Mouse (Mus musculus) cerebellum, adult 11-12 months (tissue): ENCODE results near the gene Arl15.

Source experiments
- DNase-seq: peaks from one replicate; pipeline ENCODE4 v3.0.0; 2022

Arl15 gene

DNA sequence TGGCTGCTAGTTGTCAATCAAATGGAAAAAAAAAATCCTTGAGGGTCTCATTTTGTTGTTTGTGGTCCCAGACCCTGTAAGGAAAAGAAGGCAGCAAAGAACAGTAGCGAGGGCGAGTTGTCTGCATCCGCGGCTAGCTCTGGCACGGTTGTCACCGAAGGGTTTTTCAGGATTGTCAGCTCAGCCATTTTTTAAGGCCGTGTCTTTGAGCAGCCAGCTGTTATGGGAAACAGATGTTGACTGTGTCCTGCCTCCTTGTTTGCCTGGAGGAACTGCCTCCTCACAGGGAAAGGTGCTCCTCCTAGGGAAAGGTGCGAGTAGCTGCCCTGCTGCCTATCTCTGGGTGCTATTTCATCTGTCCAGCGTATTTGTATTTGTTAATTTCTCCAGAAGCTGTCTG, 144.3 kb downstream of the Arl15 start:
- DNase-seq = no peak

DNA sequence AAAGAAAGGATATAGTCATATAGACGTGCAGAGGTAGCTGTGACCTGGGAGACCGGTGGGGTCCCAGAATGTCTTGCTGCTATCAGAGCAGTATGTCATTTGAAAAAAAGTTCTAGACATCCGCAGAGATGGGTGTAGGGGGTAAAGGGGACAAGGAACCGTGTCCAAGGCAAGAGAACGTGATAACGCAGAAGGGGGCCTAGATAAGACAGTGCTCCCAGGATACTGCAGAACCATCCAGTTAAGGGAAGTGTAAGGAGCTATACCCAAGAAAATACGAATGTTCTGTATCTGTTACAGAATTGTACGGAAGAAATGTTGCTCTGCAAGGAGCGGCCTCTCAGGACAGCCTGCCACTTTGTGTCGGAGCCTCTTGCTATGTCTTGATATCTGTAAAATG, 144.8 kb downstream of the Arl15 start:
- no peak for DNase-seq

DNA sequence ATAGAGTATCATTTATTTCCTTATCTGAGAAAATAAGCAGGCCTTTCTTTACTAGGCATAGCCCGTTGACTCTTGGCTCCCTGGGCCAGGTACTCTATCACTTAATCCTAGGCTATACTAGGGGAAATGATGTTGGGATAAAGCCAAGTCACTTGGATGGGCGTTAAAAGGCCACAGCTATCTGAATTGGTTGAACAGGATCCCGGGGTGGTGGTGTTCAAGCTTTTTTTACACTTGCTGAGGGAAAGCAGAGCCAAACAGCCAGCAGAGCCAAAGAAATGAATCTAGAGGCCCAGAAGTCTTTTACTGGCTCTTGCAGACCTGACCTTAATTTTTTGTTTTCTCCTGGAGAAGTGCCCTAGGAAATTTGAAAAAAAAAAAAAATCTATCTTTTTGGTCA, 145.4 kb downstream of the Arl15 start:
- DNase-seq = no peak

DNA sequence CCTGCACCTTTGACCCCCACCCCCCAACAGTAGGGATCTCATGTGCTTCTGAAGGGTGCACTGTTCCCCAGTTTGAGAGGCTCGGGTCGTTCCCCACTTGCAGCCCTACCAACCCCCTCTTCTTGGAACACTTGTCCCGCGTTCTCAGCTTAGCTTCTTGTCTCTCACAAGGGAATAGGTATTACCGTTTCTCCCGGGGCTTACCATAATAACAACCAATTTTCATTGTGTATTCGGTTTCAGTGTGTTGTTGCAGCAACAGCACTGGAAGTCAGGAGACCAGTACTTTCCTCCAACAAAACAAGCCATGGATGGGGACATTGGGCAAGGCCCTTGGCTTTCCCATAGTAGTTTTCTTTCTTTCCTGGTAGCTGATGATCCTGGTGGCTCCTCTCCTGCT, 145.8 kb downstream of the Arl15 start:
- no peak for DNase-seq

DNA sequence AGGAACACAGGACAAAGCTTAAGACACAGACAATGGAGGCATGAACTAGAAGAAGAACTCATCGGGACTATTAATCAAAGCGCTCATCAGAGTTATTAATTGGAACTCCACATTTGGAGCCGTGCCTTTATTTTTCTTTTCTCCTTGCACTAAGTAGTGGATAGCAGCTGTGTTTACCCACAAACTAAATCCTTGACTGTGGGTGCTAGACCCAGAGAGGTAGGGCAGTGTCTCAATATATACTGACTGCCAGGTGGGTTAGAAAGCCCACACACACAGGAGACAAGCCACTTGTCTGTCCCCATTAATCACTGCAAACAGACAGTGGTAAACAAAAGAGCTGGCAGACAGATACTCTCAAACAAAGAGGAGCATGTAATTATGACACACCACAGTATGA, 147.6 kb downstream of the Arl15 start:
- DNase-seq = no peak

DNA sequence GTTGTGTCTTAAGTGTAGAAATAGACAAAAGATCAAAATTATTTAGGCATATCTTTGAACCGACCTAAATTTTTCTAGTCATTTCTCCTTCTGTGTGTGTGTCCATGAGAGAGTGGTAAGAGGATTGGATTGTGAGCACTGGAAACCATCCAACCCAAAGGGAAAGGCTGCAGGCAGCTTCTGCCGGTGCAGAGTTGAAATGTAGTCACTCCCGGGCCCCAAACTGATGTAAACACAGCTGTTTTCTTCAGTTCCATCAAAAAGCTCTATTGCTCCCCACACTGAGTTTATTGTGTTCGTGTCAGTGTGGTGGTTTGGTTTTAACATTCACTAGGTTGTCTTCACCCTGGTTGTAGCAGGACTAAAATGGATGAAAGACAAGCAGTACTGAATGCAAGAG, 153.2 kb downstream of the Arl15 start:
- no peak for DNase-seq

DNA sequence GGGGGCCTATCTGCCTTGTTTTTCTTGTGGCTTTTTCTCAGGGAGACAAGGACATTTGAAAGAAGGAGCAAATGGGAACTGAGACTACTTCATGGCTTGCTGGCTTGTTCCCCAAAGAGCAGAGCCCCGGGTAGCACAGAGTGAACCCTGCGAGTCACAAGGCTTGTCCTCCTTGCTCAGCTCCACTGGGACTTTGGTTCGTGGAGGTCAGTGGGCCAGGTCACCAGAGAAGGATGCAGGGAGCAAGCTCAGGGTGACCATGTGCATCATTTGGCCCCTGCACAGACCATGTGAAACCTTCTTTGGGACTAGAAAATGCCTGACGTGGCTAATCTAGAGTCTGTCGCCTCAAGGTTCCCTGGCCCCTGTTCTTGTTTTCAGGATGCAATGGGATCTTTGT, 155.4 kb downstream of the Arl15 start:
- no peak for DNase-seq

DNA sequence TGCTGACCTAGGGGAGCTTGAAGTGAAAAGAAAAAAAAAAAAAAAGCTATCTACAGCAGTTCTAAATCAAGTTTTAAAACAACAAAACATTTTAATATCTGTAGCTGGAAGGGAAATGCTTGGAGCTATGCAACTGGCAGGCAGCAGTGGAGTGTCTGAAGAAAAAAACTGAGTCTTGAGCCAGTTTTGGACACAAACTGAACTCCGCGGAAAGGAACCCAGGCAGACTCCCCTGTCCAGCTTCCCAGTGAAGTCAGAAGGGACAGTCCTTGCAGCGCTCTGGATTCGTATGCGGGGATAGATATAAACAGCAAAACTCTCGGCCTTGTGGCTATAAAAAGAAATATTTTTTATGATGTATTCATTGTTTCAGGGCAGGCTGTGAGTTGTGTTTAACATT, 155.8 kb downstream of the Arl15 start:
- DNase-seq = no peak

DNA sequence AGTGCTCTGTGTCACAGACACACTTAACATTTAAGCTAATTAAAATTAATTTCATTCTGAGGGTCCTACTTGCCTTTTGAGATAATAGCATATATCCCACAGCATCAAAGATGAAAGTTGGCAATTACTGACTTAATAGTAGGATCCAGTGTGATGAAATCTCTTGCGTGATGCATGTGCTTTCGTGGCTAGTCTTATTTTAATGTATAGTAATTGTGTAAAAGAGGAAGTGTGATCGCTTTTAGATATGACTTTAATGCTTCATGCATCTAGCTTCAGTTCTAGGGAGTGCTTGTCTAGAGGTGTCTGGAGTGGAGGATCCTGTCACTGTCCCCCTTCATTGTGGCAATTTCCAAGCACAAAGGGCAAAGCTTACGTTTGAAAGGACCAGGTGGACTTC, 163.1 kb downstream of the Arl15 start:
- no peak for DNase-seq

DNA sequence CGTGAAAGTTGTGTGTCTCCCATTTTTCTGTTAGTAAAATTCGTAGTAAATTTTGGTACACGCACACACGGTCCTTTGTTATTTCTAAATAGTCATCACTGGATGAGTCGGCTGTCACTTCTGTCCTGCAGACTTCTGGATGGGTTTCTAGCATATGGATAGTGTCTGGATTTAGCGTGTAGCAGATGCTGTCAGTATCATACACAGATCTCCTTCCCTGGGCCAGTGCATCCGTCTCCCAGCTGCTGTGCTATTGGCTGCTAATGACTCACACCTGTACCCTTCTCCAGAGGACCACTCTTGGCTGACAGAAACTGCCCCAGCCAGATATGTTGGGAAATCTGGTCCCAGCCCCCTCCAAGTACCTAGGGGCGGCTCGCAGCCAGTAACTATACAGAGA, 170.6 kb downstream of the Arl15 start:
- DNase-seq = no peak

DNA sequence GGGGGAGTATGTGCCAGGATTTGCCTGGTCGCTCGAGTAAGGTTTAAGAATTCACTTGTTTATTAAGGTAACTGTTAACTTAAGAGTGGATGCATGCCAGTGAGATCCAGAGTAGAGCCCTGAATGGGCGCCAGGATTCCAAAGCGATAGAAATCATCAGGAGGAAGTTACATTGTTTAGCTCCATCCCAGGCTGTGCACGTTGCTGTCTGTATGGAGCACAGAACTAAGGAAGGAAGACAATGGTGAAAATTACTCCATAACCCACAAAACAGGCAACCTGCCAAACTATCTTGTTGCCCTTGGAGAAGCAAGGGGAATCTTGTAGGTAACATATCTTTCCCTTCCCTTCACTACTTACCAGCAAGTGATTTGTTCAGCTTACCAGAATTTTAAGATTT, 176.4 kb downstream of the Arl15 start:
- no peak for DNase-seq

DNA sequence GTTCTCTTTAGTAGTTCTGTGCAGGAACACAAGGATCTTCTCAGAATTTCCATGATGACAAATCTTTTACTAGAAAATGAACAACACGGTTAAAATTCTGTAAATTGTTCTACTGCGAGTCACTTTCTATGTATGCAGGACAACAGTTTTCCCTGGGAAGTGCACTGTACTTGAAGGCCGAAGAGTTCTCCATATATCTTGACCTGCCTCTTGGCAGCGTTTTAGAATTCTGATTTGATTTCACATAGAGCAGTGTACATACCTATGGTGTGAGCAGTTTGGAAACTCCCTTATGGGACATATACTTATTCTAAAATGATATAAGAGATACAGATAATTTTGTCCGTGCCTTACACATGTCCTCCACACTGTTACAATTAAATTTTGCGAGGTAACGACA, 178.1 kb downstream of the Arl15 start:
- DNase-seq = no peak

DNA sequence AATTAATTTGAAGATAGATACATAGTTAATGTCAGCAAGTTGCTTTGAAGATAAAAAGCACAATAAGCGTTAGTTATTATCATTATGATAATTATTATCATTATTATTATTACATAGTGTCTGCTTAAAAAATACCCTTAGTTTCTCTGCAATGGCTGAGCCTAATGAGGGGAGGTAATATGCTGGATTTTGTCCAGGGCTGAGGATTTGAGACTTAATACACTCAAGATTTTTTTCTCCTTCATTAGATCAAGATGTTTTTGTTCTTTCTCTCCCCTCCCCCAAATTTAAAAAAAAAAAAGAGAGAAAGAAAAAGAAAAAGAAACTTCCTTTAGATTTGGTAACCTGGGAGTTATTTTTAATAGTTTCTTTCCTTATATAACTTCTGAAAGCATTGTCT, 180.6 kb downstream of the Arl15 start:
- no peak for DNase-seq

DNA sequence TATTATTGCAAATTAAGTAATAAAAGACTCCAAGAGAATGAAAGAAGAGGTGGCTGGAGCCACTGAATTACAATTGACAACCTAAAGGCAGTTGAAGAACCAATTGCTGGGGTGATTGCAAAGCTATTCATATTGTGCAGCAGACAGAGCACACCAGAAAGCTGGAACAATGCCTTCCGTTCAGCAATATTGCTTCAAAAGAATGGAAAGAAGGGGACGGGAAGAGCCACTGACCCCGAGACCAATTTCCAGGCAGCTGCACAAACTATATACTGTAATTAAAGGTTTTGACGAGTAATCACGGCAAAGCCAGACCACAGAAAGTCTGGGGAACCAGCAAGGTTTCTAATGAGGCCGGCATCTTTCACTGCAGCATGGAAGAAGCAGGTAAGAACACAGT, 181.4 kb downstream of the Arl15 start:
- DNase-seq = no peak

DNA sequence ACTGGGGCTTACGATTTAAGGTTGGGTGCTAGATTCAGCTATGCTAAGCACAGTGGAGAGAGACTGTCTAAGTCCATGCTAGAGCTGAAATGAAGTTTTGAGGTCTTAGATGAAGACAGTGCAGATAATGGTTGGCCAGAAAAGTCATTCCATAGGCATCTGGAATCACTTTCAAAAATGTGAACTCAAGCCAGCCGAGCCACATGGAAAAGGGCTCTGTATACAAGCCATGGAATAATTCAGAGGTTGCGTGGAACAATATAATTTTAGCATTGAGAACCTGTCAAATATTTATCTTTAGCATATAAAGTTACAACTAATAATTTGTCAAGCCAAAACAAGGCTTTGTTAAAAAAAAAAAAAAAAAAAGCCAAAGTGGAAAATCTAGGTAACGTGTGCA, 182.6 kb downstream of the Arl15 start:
- no peak for DNase-seq

DNA sequence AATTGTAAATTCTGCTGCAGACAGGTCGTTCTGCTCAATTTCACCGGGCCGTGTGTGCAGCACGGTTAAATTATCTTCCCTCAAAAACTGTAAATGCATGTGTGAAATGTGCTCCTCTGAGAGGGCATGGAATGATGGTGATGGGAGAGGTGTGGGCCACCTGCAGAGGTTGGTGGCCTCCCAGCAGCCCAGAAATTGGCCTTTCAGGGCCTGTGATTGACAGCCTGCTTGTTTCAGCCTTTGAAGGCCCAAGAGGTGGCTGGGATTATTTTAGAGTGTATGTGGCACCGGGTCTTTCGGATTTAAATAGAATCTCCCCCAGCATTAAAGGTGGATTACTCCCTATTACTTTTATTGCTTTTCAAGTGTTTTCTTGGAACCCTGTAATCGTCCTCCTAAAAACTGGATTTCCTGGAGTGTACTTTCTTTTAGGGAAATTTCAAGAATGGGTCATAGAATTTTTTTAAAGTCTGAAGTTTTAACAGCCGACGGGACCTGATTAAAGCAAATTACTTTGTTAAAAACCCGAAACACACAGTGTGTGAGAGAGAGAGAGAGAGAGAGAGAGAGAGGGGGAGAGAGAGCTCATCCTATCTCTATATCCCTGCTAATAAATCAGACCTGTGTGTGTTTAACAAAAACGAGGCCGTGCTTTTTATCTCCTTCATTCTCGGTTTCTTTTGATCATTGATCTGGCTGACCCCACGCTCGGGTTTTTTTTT, 186.6 kb downstream of the Arl15 start:
- no peak for DNase-seq

DNA sequence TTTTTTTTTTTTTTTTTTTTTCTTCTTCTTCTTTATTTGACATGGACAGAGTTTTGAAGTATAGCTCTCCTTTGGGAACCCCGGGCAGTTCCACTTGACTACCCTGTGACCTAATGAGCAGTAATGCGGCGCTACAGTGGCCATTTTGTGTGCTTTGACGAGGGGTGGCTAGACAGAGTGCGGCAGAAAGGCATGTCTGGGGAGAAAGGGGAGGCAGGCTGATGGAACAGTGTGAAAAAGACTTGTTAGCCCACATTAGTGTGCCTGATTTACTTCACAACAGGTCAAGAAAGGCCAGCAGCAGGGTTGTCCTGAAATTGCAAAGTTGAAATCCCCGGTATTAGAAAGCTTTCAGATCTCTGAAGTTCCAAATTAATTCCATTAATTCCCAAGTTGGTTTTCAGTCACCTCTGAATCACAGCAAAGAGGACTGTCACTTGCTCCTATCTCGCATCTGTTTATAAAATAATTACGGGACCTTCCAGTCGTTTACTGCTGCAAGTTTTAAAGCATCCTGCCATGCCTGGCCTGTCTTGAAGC, 187.2 kb downstream of the Arl15 start:
- DNase-seq = no peak

DNA sequence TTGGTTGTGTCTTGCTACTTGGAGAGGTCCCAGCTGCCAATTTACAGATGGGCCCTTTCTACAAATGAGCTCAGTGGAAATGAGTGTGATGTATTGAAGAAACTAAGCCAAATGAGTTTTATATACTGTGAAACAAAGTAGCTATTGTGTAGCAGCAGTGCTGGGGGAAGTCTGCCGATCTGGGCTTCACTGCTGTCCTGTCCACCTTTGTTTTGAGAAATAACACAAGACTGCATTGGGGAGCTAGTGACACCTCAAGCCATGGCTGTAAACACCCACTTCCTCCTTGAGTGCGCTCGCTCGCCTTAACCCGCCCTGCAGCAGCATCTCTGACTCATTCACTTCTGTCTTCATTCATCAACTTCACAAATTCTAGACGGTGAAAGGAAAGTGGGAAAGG, 189.3 kb downstream of the Arl15 start:
- no peak for DNase-seq

DNA sequence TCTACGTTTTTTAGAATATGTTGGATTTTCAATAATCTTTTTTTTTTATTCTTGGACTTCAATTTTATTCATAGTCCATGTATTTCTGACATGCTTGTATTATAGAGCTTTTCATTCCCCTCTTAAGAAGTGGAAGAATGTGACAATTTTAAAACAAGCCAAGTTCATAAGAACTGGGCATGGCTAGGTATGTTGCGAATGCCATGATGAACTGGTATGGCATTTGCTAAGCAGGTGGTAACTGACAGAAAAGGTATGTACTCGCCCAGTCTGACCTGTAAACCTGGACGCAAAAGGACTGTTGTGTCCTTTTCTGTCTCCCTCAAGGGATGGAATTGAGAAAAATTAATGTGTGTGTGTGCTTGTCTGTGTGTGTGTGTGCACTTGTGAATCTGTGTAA, 190.2 kb downstream of the Arl15 start:
- DNase-seq = no peak

DNA sequence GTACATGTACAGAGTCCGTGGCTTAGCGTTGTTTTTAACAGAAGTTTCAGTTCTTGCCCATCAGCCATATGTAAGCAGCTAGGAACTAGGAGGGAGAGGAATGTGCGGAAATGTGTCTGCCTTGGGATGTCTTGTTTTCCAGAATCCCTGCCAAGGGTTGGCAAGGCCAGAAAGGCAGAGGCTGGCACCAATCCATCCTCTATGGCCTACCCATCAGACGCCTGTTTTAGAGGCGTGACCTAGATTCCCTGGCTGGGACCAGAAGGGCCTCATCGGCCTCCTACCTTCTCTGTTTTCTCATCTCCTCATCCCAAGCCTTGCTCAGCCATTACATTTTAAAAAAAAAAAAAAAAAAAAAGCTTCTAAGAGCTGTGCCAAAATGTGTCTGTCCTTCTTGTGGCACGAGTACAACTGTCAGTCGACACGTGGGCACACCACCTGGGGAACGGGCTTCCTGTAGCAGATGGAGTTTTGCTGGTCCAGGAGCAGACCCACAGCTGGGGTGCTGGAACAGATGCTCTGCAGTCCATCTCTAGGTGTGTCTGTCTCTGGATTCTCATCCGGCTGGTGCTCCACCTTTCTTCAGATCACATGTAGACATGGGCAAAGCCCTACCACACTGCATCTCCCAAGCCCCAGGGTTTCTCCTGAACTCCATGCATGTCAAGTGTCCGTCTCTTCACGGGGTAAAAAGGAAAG, 192.7 kb downstream of the Arl15 start:
- peak; percentile 96 for DNase-seq

DNA sequence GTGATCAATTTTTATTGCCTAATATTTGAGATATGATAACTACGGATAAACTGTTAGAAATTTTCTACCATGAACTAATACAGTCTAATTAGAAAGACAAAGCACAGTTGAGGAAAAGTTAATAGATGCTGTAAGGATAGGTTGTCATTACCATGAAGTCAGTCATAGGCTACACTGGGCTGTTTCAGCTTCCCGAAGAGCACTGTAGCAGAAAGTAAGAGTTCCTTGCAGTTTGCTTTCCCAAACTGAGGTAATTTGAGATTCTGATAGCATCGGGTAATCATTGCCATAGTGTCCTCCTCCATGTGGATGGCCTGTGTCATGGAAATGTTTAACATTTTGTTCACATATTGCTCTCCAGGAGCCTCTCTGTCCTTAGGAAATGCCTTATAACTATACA, 195.9 kb downstream of the Arl15 start:
- no peak for DNase-seq

DNA sequence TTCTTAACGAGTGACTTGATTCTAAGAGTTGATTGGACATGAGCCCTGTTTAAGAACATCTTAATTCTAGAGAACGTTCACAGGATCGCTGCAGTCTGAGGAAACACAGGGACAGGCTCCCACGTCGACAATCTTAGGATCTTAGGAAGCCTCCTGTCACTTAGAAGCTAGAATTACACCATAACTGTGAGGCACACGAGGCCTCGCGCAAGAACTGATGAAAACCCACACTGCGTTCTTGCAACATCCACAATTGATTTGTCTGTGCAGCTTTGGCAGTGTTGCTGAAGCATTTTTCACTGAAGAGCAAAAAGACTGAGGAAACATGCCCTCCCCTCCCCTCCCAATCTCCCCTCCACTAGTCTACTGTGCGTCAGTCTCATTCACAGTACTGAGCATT, 196.4 kb downstream of the Arl15 start:
- DNase-seq = no peak

DNA sequence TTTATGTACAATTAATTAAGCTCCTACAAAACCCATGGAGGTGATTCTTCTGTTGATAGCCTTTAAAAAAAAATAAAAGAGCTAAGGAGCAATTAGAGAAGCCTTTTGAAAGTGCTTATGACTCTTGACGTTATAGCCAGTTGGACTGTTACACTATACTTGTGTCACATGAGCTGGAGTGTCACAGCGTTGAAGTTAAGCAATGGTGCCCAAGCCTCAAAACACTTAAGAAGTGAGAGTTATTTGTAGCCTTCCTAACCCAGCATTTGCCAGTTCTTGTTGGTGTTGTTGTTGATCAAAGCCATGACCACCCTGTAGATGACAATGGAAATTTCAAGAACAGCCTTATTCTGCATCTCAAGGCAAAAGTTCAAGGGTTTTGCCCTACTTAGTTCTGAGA, 198.8 kb downstream of the Arl15 start:
- no peak for DNase-seq

DNA sequence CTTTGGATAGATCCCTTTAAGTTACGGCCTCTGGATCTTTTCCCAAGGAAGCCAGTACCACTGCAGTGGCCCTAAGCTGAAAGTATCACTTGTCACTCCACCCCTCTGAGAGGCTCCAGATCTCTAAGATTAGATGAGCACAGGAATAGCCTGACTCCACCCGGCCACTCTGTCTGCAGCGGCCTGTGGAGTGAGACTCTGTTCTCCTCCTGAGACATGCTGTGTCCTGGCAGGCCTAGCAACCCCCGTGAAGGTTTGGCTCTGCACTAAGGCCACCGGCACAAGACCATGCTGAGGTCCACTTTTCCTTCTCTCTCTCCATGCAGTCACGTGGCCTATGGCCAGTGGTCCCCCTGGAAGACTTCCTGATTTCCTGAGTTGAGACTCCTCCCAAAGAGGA, 200.3 kb downstream of the Arl15 start:
- peak; percentile 75 for DNase-seq
